Mouse (Mus musculus) midbrain, embryonic 13.5 days (tissue): ENCODE measurements around the gene Ldlr. TPM values are rescaled to one million over a fixed set of nuclear protein-coding genes. Genes with fewer than 3 reads are reported as not detected.

Source experiments
- ATAC-seq: fragments of 200-750 bp; cut with Nextera tagmentation; 2 replicates; pipeline ENCODE4 v1.8.0; 2017; ENCODE audit warnings: mild to moderate bottlenecking, moderate TSS enrichment, moderate library complexity
- H3K27ac ChIP-seq: fragments of 300-500 bp; sonication (generic); 2 replicates; pipeline ENCODE4 v1.5.1; 2015; ENCODE audit warnings: inconsistent platforms, mild to moderate bottlenecking, moderate library complexity
- H3K27me3 ChIP-seq: fragments of 300-500 bp; sonication (generic); 2 replicates; pipeline ENCODE4 v1.6.1; 2015; ENCODE audit warnings: mild to moderate bottlenecking, inconsistent platforms
- H3K36me3 ChIP-seq: fragments of 300-500 bp; sonication (generic); 2 replicates; pipeline ENCODE4 v1.6.1; 2015; ENCODE audit warnings: mild to moderate bottlenecking, inconsistent platforms
- H3K4me1 ChIP-seq: fragments of 300-500 bp; sonication (generic); replicated peaks from 2 replicates; pipeline ENCODE4 v1.6.1; 2015; ENCODE audit warnings: inconsistent platforms
- H3K4me2 ChIP-seq: fragments of 300-500 bp; sonication (generic); replicated peaks from 2 replicates; pipeline ENCODE4 v1.6.1; 2015; ENCODE audit warnings: moderate library complexity, mild to moderate bottlenecking, inconsistent platforms
- H3K4me3 ChIP-seq: fragments of 300-500 bp; sonication (generic); replicated peaks from 2 replicates; pipeline ENCODE4 v1.5.1; 2015; ENCODE audit warnings: mild to moderate bottlenecking, inconsistent platforms
- H3K9ac ChIP-seq: fragments of 300-500 bp; sonication (generic); replicated peaks from 2 replicates; pipeline ENCODE4 v1.6.1; 2015; ENCODE audit warnings: mild to moderate bottlenecking, inconsistent platforms
- H3K9me3 ChIP-seq: fragments of 300-500 bp; sonication (generic); 2 replicates; pipeline ENCODE4 v1.6.1; 2016; ENCODE audit warnings: mild to moderate bottlenecking, inconsistent platforms
- WGBS: fragments of 180-500 bp; shearing (Covaris S2); methylation state at CpG from one replicate; pipeline ENCODE4 v1.1.7; 2015; 5-methylcytosine and 5-hydroxymethylcytosine counted together
- polyA plus RNA-seq: library from polyadenylated mRNA; unstranded; fragments of >200 nt; fragmentation: Nextera tagmentation; extraction: Ambion mirVana; gene quantifications from 2 replicates; pipeline ENCODE4 v1.2.1, GENCODE M21; 2015

The Ldlr gene
- polyA plus RNA-seq, 1 experiment from 2014 or later, result 18.7 TPM

DNA sequence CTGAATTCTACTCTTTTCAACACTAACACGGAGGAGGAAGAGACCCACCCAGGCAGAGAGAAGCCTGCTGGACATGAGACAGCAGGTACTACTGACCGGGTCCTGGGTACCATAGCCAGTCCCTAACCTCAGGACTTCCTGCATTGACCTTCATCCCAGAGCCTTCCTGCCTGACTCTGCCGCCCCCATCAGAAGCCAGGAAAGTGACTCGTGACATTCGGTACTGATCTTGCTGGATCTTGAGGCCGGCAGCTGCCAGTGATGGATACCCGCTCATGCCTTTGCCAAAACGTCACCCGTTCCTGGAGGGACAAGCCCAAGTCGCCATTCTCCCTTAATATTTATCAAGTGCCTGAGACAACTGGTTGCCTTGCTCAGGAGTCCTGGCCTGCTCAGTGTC lies 25.2 kb downstream of the Ldlr start:
- H3K27ac ChIP-seq, result 0 out of 2 replicates have a peak overlapping the region, but pooled peaks have one; percentile 26
- H3K4me1 ChIP-seq, result no peaks in the 10 kb centered on the region
- no peaks in the 10 kb centered on the region for H3K9me3 ChIP-seq
- no peak overlapping the region for H3K4me3 ChIP-seq
- ATAC-seq, result no peak
- peaks cover 64% of the 10 kb centered on the region for H3K36me3 ChIP-seq
- H3K4me2 ChIP-seq, result no peak overlapping the region
- H3K9ac ChIP-seq, result no peak overlapping the region
- no peaks in the 10 kb centered on the region for H3K27me3 ChIP-seq
- WGBS, result 89% methylated on average over 10 of the region's 10 CpGs

DNA sequence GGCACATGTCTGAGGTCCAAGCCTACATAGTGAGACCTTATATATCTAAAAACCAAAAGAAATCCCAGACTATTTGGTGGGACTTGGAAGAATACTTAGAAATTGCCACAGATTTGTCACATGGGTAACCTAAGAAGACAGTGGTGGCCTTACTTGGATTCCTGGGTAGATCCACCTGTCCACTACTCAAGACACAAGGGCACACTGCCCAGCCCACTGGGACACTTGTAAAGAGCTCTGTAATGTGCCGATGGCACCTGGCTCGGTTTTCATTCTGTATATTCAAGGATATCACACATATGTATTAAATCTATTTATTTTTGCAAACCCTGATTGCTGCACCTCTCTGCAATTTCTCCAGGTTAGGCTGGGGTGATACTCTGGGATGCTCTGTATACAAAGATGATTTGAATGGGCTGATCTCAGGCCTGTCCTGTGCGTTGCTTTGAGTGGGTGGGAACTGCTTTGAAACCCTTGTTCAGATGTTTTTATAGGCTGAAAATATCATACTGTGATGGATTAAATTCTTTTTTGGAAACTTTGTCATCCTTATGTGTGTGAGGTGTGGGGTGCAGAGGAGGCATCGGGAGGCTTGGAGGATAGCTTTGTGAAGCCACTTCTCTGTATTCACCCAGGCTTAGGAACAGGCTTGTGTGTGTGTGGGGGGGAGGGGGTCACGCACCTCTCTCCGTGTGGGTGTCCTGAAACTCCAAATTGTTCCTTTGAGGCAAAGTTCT lies 26.3 kb downstream of the Ldlr start:
- 89% methylated on average over 6 of the region's 6 CpGs for WGBS
- peaks cover 54% of the 10 kb centered on the region for H3K36me3 ChIP-seq

DNA sequence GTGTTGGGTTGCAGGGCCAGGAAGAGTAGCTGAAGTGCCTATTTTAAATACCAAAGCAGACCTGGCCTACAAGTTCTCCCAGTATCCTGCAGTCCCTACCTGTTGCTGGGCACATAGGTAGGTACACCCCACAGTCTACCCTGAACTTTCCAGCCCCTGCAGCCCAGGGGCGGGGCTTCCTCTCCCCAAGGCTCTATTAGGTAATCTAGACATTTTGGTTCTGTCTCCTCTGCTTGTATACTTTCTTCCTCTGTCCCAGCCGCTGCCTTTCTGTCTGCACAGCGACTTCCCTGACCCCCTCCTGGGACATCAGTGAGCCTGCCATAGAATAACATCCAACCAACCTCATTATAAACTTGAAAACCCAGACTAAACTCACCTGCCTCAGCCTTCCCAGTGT lies 27.1 kb downstream of the Ldlr start:
- no peak overlapping the region for H3K4me3 ChIP-seq
- H3K4me1 ChIP-seq, result no peaks in the 10 kb centered on the region
- no peaks in the 10 kb centered on the region for H3K27me3 ChIP-seq
- no peaks in the 10 kb centered on the region for H3K9me3 ChIP-seq
- no peak overlapping the region for H3K27ac ChIP-seq
- no peak for ATAC-seq
- no peak overlapping the region for H3K4me2 ChIP-seq
- WGBS, result 80% methylated on average over 3 of the region's 3 CpGs
- H3K9ac ChIP-seq, result no peak overlapping the region
- peaks cover 45% of the 10 kb centered on the region for H3K36me3 ChIP-seq

More for the DNA sequence above, 26.3 kb downstream of the Ldlr start:
- no peaks in the 10 kb centered on the region for H3K4me1 ChIP-seq
- H3K4me3 ChIP-seq, result no peak overlapping the region
- H3K4me2 ChIP-seq, result no peak overlapping the region
- no peak for ATAC-seq
- H3K27ac ChIP-seq, result no peak overlapping the region
- H3K9me3 ChIP-seq, result no peaks in the 10 kb centered on the region
- no peaks in the 10 kb centered on the region for H3K27me3 ChIP-seq
- no peak overlapping the region for H3K9ac ChIP-seq

DNA sequence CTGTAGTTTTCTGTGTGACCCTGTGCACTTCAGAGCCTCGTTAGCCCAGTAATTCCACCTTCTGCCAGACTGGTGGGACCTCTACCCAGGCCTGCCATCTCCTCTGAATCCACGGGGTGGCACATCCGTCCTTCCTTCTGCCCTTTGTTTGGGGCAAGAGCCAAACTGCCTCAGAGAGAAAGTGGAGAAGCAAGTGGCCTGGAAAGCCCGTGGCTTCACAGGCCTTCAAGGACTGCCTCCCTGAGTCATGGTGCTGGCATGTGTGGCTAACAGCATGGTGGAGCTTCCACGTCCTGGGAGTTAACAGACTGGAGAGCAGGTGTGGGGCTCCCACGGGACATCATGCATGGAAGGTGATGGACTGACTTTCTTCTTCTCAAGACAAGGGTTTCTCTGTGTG lies 28.1 kb downstream of the Ldlr start:
- H3K36me3 ChIP-seq, result peaks cover 36% of the 10 kb centered on the region
- WGBS, result 74% methylated on average over 6 of the region's 6 CpGs

DNA sequence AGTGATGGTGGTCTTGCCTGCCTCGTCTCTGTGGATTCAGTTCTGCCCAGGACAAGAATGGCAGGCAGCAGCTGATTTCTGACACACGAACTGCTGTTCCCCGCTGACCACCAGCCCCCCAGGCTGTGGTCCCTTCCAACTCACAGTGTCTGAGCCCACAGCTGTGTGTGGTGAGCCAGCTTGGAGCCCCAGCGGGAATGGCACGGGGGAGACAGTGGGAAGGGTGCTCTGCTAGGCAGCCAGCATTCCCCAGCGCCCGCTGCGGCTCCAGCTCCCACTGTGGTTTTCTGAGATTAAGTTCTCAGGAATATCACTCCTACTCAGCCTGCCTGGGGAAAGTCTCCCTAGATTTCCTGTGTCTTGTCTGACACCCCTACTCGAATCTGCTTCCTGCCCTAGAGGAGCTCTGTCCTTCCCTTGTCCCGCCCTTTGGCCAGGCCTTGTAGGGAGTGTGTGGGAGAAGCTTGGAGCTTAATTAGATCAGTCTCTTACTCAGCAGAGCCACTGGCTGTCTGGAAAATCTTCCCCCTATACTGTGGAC lies 29.0 kb downstream of the Ldlr start:
- Histone ChIP-seq H3K27me3 (no peaks in the 10 kb centered on the region), H3K9me3 (no peaks in the 10 kb centered on the region), H3K4me3 (no peak overlapping the region), H3K9ac (no peak overlapping the region), H3K4me1 (no peaks in the 10 kb centered on the region), H3K27ac (no peak overlapping the region), H3K4me2 (no peak overlapping the region), H3K36me3 (peaks cover 26% of the 10 kb centered on the region)
- 70% methylated on average over 10 of the region's 10 CpGs for whole genome bisulfite sequencing
- ATAC-seq, result no peak

More for the DNA sequence above, 28.1 kb downstream of the Ldlr start:
- ATAC-seq, result no peak
- Histone ChIP-seq H3K9ac (no peak overlapping the region), H3K4me1 (no peaks in the 10 kb centered on the region), H3K27ac (no peak overlapping the region), H3K4me3 (no peak overlapping the region), H3K4me2 (no peak overlapping the region), H3K9me3 (no peaks in the 10 kb centered on the region), H3K27me3 (no peaks in the 10 kb centered on the region)

DNA sequence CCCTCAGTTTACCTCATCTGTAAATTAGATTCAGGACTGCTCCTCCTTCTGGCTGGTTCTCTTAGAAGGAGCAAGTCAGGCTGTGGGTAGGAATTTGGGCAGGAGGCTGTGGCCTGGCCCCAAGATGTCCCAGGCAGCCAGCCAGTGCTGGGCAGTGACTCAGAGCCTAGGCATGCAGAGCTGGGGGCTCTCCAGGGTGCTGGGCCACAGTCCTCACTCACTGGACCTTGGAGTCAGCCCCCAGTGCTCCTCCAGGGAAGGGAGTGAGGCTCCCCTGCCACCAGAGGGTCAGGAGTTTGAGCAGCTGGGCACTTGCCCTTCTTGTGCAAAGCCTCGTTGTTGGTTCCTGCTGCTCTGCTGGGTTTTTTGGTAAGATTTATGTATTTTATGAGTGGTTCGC lies 30.7 kb downstream of the Ldlr start:
- ATAC-seq, result no peak

DNA sequence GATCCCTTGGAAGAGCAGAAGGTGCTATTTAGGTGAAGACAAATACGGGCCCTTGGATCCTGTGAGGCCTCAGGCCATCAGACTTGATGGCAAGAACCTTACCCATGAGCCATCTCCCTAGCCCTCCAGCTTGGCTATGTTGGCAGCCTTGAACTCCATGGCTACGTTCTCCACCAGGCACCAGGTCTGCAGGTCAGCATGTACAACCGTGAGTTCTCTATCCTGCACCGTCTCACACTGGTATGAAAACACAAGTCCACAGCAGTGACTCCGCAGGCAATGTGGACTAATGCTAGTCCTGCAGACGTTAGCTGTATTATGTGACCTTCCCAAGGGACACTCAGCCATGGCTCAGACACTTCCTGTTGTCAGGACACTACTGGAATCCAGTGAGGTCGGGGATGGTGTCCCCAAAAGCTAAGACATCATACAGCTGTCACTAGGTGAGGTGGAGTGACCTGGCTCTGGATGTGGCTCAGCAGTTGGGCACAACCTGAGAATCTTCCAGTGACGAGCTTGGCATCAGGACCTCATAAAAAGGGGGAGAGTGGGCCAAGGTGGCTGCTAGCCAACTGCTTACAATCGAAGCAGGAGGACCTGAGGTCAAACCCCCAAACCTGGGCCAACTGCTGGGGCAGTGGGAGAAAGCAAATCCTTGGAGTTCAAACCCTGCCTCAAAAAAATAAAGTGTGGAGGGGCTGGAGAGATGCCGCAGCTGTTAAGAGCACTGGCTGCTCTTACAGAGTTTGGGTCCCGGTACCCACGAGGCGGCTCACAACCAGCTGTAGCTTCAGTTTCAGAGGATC lies 31.4 kb downstream of the Ldlr start:
- 84% methylated on average over 13 of the region's 13 CpGs for WGBS
- no peak for ATAC-seq

More for the DNA sequence above, 30.7 kb downstream of the Ldlr start:
- H3K27ac ChIP-seq, result no peak overlapping the region
- peaks cover 4% of the 10 kb centered on the region for H3K4me1 ChIP-seq
- H3K4me3 ChIP-seq, result no peak overlapping the region
- no peaks in the 10 kb centered on the region for H3K9me3 ChIP-seq
- H3K4me2 ChIP-seq, result no peak overlapping the region
- no peaks in the 10 kb centered on the region for H3K27me3 ChIP-seq
- 87% methylated on average over 2 of the region's 2 CpGs for WGBS
- no peak overlapping the region for H3K9ac ChIP-seq
- peaks cover 9% of the 10 kb centered on the region for H3K36me3 ChIP-seq

DNA sequence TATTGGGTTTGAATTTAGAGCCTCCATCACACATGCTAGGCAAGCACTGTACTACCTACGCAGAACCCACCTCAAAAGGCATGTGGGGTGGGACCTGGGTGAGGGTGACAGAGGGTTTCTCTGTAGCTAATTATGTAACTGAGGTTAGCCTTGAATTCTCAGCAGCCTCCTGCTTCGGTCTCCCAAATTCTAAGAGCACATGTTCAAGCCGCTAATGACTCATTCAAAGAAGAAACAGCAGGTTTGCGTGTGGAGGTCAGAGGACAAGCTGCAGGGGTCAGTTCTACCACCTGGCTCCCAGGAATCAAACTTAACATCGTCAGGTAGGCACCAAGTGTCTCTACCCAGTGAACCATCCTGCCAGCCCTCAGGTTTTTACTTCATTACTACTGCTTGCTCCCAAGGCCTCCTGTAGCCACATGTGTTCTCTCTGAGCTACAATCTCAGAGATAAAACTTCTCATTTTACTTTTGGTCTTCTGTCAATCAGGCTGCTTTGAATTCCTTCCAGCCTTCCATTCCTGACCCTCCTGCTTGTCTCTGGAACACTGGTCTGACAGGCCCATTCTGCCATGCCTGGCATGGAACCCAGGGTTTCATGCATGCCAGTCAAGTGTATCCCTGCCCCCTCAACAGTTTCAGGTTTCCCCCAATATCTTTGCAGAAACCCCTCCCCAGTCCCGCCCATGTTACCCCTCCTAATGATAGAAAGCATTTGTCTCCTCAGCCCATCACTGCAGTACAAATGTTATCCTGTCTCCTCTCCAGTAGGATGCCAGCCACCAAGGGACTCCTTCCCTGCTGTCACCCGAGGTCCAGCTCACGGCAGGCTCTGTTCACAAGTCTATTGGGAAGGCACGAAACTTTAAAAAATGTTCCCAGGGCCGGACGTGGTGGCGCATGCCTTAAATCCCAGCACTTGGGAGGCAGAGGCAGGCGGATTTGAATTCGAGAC lies 35.6 kb downstream of the Ldlr start:
- Histone ChIP-seq H3K9me3 (no peaks in the 10 kb centered on the region), H3K4me2 (peak overlapping the region; percentile 93), H3K9ac (no peak overlapping the region), H3K4me3 (peak overlapping the region; percentile 78), H3K27ac (no peak overlapping the region), H3K27me3 (no peaks in the 10 kb centered on the region), H3K36me3 (no peaks in the 10 kb centered on the region), H3K4me1 (peaks cover 14% of the 10 kb centered on the region)
- ATAC-seq, result no peak
- WGBS, result 62% methylated on average over 14 of the region's 14 CpGs

More for the DNA sequence above, 31.4 kb downstream of the Ldlr start:
- no peaks in the 10 kb centered on the region for H3K9me3 ChIP-seq
- peaks cover 11% of the 10 kb centered on the region for H3K4me1 ChIP-seq
- H3K4me3 ChIP-seq, result no peak overlapping the region
- no peak overlapping the region for H3K4me2 ChIP-seq
- peaks cover 2% of the 10 kb centered on the region; the same call in 1 of the 2 replicates for H3K36me3 ChIP-seq
- H3K9ac ChIP-seq, result no peak overlapping the region
- H3K27me3 ChIP-seq, result no peaks in the 10 kb centered on the region
- H3K27ac ChIP-seq, result no peak overlapping the region

DNA sequence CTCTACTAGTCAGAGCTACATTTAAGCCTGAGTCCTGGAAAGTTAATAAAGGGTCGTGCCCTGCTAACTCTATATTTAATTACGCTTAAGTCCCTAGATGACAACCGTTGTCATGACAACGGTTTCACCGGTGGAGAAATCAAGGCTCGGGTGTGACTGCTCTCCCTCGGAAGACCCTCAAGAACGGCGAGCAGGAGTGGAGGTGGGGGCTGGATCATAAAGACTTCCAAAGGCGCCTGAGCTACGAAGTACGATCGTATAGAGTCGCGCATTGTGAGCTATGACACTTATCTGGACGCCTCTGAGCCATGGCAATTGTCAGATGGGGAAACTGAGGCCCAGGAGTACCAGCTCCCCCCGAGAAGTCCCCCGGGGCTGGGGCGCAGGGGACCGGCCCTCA lies 36.4 kb downstream of the Ldlr start:
- under 1% methylated on average over 20 of the region's 20 CpGs for WGBS
- Histone ChIP-seq H3K4me1 (peaks cover 14% of the 10 kb centered on the region), H3K36me3 (no peaks in the 10 kb centered on the region), H3K27me3 (no peaks in the 10 kb centered on the region), H3K27ac (no peak overlapping the region), H3K4me2 (peak overlapping the region; percentile 93), H3K4me3 (peak overlapping the region; percentile 78), H3K9ac (peak overlapping the region; percentile 68), H3K9me3 (no peaks in the 10 kb centered on the region)
- no peak; the same call in 1 of the 2 replicates for ATAC-seq

DNA sequence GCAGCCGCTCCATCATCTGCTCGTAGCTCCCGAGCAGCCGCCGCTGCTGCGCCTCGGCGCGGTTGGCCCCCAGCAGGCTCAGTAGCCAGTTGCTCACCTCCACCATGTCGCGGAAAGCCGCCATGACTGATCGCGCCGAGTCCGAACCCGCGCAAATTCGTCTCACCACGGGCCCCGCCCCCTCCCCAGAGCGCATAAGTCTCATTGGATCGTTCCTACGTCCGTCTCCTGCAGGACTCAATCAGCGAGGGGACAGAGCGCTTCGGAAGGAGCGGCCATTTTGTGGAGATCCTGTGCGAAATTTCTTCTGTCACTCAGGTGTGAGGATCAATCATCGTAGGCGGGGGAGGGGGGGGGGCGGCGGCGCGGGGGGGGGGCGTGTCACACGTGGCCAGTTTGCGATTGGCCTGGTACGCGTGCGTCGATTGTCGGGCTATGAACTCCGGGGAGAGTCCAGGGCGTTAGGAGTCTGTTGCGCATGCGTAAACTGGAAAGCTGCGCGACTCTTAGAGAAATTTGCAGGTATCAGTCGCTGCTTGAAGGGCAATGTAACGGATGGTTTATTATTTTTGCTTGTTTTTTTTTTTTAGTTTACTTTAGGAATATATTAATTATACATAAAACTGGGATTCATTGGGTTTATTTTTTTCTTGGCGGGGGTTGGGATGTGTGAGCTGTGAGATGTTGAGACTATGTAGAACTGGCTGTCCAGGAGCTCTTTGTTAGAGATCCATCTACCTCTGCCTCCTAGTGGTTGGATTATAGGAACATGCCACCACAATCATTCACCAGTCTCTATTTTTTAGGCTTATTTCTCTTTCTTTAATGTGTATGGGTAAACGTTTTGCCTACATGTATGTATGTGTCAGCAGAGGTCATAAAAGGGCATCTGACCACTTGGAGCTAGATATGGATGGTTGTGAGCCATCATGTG lies 37.1 kb downstream of the Ldlr start, which contains the start of gene Spc24:
Gene Spc24 (minus strand): TSS at position 149 of the 934 bp plus-strand sequence.
- peak within 1 kb of the TSS; percentile 78 for H3K4me3 ChIP-seq
- H3K36me3 ChIP-seq, result no peaks in the 10 kb centered on the region
- H3K9ac ChIP-seq, result peak within 1 kb of the TSS; percentile 68
- WGBS, result 2% methylated on average over 49 of the region's 54 CpGs
- H3K4me1 ChIP-seq, result peaks cover 14% of the 10 kb centered on the region
- H3K27ac ChIP-seq, result peak within 1 kb of the TSS; percentile 71
- H3K4me2 ChIP-seq, result peak within 1 kb of the TSS; percentile 93
- no peaks in the 10 kb centered on the region for H3K9me3 ChIP-seq
- peak; percentile 98 for ATAC-seq
- no peaks in the 10 kb centered on the region for H3K27me3 ChIP-seq
